Mouse (Mus musculus): ENCODE results near the gene Gm3880.
"Not testable (repeated sequence)": the region's sequence is repeated elsewhere in the genome, so short reads cannot be mapped to it uniquely, and the experiment has no call there.

Gm3880 gene

GRCm38 (mm10) chrX:102686872-102687271 is at the start of gene Gm3880:
TSS of gene Gm3880 (minus strand) at chrX:102686972.
- DNase-seq (ENCODE audit: low spot score): not testable (repeated sequence)

GRCm38 (mm10) chrX:102724226-102724625 is 37.5 kb upstream of the Gm3880 start:
- not testable (repeated sequence) for DNase-seq (ENCODE audit: low spot score)

GRCm38 (mm10) chrX:102707535-102707934 is 20.8 kb upstream of the Gm3880 start, which contains the start of the genes Gm9112 and Dmrtc1b:
TSS of gene Gm9112 (minus strand) at chrX:102707635.
TSS of gene Dmrtc1b (plus strand) at chrX:102707865.
- not testable (repeated sequence) for DNase-seq (ENCODE audit: low spot score)

DNA sequence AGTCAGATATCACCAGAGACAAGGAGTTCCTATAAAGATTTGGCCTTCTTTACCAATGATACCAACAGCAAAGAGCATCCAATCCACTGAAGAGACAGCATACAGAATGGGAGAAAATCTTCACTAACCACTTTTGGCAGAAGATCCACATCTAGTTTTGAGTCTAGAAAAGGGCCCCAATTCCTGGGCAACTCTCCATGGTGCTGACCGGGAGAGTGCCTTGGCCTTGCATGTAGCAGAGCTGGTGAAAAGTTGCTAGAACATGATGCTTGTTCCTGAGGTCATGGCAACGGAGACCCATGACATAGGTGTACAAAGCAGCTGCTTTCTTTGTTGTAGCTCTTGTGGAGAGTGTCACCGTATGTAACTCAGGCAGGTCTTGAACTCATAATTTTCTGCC is 13.9 kb upstream of the Gm3880 start:
- peak; percentile 21 for DNase-seq (ENCODE audit: low spot score)

DNA sequence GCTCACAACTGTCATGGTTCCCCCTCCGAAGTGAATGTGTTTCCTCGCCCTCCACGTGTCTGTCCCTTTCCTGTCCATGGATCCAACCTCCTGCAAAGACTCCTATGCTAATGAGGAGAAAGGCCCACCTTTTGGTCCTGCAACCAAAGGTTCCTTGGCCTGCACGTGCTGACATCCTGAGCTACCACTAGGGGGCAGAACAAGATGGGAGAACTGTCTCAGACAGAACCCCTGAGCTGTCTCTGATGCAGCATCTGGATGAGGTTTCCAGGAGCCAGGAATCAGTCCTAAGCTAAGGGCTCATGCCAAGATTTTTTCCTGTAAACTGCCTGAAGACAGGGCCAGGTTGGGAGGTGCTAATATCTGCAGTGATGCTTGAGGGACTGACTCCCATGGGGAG is 2.5 kb upstream of the Gm3880 start:
- DNase-seq (ENCODE audit: low spot score): not testable (repeated sequence)

DNA sequence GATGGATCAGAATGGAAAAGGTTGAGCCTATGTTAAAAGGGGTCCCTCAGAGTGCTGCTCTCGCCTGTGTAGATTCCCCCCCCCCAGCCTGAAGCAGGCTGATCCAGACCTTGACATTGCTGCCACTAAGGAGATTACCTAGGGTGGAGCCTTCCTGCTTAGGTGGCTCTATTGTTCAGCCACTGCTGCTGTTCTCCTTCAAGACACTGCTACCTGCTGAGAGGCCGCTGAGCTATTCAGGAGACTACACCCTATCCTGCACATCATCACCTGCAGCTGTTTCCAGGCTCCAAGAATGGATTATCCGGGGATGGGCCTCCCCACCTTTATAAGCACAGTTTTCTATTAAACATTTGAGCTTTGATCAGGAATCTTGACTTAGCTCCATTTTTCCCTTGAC is 2.1 kb downstream of the Gm3880 start:
- DNase-seq (ENCODE audit: low spot score): not testable (repeated sequence)

DNA sequence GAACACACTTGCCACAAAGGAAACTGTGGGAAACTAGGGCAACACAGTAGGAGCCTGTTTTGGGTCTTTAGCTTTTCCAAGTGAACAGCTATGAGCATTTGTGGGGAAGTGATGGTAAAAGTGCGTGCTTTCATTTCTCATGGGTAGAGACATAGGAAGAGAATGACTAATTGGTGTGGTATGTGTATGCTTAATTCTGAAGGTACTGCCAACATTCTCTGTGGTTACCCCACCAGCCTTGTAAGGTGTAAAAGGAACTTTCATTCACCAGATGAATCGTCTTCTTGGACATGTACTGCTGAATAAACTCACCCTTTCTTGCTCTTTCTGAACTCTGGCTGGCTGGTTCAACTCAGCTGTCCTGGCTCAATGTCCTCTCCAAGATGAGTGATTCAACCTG is 20.1 kb downstream of the Gm3880 start:
- DNase-seq (ENCODE audit: low spot score): no peak

- no peak for DNase-seq (ENCODE audit: low spot score)
Measured at GRCm38 (mm10) chrX:102660712-102661111, 26.1 kb downstream of the Gm3880 start.

DNA sequence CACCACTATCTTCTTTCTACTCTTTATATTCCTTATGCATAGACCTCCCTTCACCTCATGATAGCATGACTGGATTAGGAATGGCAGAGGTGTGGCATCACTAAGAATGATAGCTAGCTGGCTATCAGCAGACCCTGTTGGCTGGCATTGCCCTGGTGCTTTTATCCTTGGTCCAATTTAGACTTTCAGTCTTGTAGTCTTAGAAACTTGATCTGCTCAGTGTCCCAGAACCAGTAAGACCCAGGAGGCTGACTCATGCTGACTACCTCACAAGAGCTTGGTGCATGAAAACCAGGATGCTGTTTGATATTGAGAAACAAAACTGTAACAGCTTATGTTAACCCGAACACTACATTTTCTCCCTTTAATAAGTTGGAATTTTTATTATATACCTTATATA is 41.1 kb downstream of the Gm3880 start:
- no peak for DNase-seq (ENCODE audit: low spot score)

GRCm38 (mm10) chrX:102645146-102645545 is 41.6 kb downstream of the Gm3880 start:
- no peak for DNase-seq (ENCODE audit: low spot score)

- DNase-seq (ENCODE audit: low spot score): peak; percentile 15
Measured at GRCm38 (mm10) chrX:102644573-102644951, 42.2 kb downstream of the Gm3880 start.

- DNase-seq (ENCODE audit: low spot score): peak; percentile 83
Measured at GRCm38 (mm10) chrX:102643823-102644572, 42.8 kb downstream of the Gm3880 start, which contains the start of gene Phka1. TSS of gene Phka1 (minus strand) at chrX:102644246.
